Mouse (Mus musculus) small intestine, adult 2 months (tissue): Measurements from ENCODE around the gene Kctd14.

Experiments used
- CTCF ChIP-seq: fragments of 200-500 bp; IDR thresholded peaks from 2 replicates; pipeline ENCODE4 v1.5.1; 2012; ENCODE audit warnings: low read depth, mild to moderate bottlenecking, control low read depth, inconsistent platforms, low read length, moderate library complexity, mixed read lengths; ENCODE audit not compliant: insufficient replicate concordance, insufficient read length; ENCODE audit errors: extremely low read depth
- POLR2A ChIP-seq: fragments of 200-500 bp; IDR thresholded peaks from 2 replicates; pipeline ENCODE4 v1.6.1; 2012; ENCODE audit warnings: low read depth, mild to moderate bottlenecking, control low read depth, inconsistent platforms, low read length, moderate library complexity

DNA sequence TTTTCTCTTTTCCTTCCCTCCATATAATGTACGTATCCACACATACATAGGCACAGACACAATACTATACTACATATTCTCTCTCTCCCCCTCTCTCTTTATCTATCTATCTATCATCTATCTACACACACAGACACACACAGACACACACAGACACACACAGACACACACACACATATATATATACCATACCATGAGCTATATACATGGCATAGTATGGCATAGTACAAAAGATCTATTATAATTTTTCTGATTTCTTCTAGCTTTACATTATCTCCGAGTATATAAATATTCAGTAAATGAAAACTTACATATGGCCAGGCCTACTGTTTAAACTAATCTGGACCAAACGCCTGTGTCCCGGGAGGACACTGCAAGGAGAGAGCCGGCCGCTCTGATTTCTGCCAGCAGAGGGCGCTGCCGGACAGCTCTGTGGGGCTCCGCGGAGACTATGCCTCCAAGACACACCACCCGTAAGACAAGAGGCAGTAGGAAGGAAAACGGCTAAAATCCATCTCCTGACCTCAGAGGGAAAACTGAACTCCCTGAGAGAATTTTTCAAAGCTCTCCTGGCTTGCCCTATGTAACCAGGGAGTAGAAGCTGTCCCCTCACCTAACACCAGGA lies 26.4 kb upstream of the Kctd14 start:
- TF ChIP-seq POLR2A, result no peak
- TF ChIP-seq CTCF, result peak; percentile 99
